Mouse (Mus musculus) erythroblast, adult 5-6 weeks (primary cell): ENCODE data around the gene Ptpn13. TPM values are rescaled to one million over a fixed set of nuclear protein-coding genes. Genes with fewer than 3 reads are reported as not detected.

Experiments
- ATAC-seq: replicated peaks from 2 replicates; pipeline ENCODE4 v1.8.0; 2016; ENCODE audit warnings: moderate number of reproducible peaks, mild to moderate bottlenecking, moderate TSS enrichment, inconsistent platforms; ENCODE audit not compliant: poor library complexity, low FRiP score, severe bottlenecking
- total RNA-seq, 2 experiments: library from RNA; stranded (forward) in 1 of 2; stranded (reverse) in 1 of 2; fragments of 150-400 nt in 1 of 2; fragments of 200-764, 138-1000 nt in 1 of 2; gene quantifications; 2 replicates each; pipeline versions ENCODE4 v1.2.3 to v1.2.4; 2015 to 2017; ENCODE audit warnings: low replicate concordance in 2 of 2

Gene Ptpn13
- total RNA-seq (2015; ENCODE audit: low replicate concordance) (0.96 and 1.0 TPM in 2 replicates), total RNA-seq (2017; ENCODE audit: low replicate concordance) (0.28 and 1.8 TPM in 2 replicates)

DNA sequence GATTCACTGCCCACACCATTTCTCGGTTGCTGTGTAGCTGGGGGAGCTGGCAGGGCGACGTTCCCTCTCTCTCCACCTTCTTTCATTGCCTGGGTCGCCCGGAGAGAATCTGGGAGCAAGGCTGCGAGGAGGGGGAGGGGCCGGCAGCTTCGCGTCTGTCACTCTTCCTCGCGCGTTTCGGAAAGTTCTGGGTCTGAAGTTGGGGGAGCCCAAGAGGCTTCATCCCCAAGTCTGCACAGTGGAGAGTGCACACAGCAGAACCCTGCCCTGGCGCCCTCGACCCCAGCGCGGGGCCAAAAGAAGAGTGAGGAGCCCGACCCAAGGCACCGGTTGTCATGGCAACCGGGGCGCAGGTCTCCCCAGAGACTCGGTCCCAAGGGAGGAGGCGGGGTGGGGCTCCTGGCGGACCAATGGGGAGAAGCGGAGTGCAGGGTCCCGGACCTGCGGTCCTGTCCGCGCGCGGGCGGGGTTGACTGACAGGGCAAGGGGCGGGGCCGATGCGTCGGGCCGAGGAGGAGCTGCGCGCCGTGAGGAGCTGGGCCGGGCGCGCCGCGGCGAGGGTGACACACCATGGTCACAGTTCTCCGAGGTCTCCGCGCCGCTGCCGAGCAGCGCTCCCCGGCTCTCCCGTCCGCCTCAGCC is at the start of gene Ptpn13:
Gene Ptpn13, plus strand, starts transcription at position 515 of the 642 bp plus-strand sequence.
- ATAC-seq, result peak; percentile 96

- no peak for ATAC-seq
Measured at GRCm38 (mm10) chr5:103375226-103375625, 49.8 kb upstream of the Ptpn13 start.

- no peak for ATAC-seq
Measured at GRCm38 (mm10) chr5:103376354-103377295, 48.4 kb upstream of the Ptpn13 start.

GRCm38 (mm10) chr5:103377493-103378130 is 47.4 kb upstream of the Ptpn13 start:
- ATAC-seq, result no peak

DNA sequence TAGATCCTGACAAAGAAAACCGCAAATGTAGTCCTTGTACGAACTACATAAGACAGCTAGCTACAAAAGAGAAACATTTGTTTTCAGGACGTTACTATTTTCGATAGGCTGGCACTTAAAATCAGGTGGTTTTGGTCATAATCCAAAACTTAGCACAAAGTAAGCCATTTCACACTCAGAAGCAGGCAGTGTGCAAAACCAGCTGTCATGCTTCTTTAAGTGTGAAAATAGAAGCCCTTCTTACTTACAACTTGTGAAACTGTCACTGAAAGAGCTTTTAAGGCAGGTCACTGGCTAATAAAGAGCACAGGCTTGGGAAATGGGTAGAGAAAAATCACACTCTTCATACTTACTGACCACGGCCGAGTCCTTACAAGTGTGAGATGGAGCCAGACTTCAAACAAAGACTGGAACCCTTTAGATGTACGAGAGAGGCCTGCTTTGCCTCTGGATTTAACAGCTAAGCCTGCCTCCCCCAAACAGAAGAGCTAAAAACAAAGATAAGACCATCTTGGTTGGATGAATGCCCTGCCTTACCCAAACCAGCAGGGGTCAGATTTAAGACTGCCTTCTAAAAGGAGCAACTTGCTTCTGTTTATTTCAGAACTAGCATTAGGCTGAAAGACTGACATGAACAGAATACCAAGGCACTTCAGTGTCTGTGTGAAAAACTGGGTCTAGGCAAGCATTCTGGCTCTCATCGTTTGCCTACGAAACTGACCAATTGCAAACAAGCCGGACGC is 44.0 kb upstream of the Ptpn13 start:
- no peak for ATAC-seq

GRCm38 (mm10) chr5:103382951-103383350 is 42.0 kb upstream of the Ptpn13 start:
- ATAC-seq, result no peak

GRCm38 (mm10) chr5:103384021-103384420 is 41.0 kb upstream of the Ptpn13 start:
- ATAC-seq, result no peak

DNA sequence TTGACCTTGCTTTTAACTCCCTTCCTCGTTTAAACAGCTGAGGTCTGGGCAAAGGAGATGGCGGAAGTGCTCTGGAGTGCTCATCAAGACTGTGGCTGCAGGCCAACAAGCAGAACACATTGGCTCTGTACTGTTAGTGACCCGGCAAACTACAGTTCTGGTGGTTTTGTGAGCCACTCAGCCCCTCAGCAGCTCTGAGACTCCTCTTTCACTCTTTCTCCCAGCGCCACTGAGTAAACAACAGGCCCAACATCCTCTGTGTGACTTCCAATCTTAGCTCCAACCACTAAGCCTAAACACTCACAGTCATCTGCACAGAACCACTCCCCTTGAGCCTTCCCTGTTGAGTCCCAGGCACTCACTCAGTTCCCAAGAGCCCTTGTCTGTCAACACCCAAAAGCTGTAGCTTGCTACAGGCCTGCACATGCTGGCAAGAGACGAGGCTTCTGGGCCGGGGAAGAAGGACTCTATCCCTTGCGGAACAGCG is 37.4 kb upstream of the Ptpn13 start:
- ATAC-seq, result no peak

DNA sequence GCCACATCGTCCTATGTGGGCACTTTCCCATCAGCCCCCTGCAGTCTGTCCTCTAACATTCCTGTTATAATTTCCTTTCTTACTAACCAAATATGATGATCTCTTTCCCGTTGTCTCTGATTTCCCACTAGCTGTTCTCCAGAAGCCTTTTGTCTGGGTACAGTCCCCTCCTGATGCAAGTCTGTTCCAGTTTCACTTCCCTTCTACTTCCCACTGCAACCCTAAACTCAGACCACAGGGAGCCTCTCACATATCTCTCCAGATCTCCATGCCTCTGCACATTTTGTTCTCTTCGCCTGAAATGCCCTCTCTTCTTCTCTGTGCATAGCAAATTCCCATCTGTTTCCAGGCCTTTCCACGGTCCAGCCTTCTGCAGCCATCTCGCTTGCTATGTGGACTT is 35.6 kb upstream of the Ptpn13 start:
- no peak for ATAC-seq

DNA sequence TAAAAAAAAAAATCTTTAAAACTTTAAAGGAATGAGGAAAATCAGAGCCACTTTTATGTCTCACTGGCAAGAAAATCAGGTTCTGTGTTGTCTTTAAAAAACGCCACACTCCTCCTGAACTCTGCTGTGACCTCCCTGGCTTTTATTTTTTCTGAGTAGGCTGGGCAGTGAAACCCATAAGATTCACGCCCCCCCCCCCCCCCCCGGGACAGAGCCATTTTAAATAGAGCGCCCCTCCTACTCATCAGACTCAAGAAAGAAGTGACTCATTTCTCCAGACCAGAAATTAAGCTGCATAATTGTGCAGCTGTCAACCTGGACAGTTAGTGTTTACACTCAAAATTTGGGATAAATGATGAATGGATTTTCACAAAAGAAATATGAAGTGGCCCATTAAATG is 31.8 kb upstream of the Ptpn13 start:
- no peak for ATAC-seq

GRCm38 (mm10) chr5:103393752-103394151 is 31.2 kb upstream of the Ptpn13 start:
- ATAC-seq, result no peak

GRCm38 (mm10) chr5:103395683-103396082 is 29.3 kb upstream of the Ptpn13 start:
- ATAC-seq, result no peak

DNA sequence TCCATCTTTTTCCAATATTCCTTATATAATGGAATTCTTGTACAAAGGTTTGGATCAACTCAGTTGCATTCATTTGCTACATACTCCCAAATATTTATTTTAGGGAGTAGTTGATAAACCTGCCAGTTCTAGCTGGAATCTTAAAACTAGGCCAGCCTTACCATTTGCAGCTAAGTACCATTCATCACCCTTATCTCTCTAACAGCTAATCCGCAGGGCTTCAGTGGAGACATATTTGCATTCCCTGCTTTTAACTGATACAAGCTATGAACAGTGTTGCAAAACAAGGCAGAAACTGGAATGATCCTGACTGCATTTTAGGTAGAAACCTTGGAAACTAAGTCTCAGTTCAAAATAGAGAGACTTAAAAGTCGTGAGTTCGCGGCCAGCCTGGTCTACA is 27.6 kb upstream of the Ptpn13 start:
- no peak for ATAC-seq

- no peak for ATAC-seq
Measured at GRCm38 (mm10) chr5:103404213-103404968, 20.6 kb upstream of the Ptpn13 start.

DNA sequence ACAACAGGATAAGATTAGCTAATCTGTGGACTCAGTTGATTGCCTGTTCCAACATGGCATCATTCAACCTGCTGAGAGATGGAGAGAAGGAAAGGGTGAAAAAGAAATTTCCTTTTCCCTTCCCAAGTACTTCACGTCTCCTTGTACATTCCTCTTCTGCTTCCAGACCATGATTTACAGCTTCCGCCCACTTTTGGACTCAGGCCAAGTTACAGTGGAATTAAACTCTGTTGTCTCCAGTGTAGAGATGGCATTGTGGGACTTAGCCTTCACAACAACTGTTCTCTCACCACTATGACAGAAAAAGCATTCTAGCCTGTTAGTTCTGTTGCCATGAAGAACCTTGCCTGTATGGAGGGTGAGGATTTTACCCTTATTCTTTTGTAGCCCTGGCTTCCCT is 19.1 kb upstream of the Ptpn13 start:
- ATAC-seq, result no peak

DNA sequence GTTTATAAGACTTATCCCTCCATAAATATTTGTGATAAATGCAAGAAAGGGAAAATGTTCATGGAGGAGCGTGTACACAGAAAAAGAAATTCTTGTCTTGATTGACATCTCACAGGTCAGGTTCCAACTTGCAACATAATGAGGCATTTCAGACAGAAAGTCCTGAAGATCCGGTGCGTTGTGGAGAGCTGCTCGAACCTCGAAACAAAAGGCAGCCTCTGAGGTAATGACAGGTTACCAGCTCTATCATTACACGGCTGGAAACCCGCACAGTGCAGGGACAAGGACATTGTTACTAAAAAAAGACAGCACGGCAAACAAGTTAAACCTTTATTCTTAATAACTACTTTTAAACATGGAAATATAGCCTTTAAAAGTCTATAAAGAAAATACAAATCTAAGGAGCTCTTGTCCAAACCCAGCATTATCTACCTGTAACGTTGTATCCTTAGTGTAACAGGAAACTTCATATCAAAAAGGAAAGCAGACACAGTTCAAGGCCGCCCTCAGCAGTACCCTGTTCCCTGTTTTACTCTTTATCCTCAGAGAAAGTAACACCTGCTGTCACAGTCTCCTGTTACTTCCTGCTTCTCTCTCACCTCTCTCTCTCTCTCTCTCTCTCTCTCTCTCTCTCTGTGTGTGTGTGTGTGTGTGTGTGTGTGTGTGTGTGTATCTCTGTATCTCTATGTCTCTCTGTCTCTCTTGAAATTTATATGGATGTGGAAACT is 12.8 kb upstream of the Ptpn13 start:
- ATAC-seq, result no peak

DNA sequence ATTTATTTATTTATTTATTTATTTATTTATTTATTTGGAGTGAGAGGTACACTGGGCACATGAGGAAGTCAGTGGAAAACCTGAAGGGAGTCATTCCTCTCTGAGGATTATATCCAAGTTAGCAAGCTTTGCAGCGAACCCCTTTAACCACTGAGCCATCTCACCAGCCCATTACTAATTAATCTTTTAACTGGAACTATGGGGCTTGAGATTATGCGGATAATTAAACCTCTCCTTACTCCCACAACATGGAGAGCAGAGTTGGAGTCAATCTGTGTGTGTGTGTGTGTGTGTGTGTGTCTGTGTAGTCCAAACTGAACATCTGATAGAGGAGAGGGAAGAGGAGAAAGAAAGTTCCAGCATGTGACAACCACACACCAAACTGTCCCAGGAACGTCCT is 10.4 kb upstream of the Ptpn13 start:
- no peak for ATAC-seq

DNA sequence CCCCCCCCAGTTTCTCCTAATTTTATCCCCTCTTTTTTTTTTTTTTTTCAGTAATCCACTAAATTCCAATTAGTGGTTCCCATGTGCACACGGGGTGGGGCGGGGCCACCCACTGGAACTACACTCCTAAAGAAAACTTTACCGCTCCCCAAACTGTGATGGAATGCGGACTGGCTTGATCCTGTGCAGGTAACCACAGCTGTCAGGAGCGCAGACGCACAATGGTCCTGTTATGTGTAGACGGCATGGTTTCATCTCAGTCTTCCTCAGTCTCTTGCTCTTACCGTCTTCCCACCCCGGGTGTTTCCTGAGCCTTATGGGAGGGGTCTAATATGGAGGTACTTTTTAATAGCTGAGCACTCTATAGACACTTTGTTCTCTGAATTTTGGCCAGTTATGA is 7.0 kb upstream of the Ptpn13 start:
- no peak for ATAC-seq
